Mouse (Mus musculus): ENCODE results near the gene Med8.

- TF ChIP-seq CTCF (IDR thresholded peaks at IDR 0.05; ENCODE audit: extremely low read depth, insufficient read depth, insufficient read length, insufficient replicate concordance): no peak
- TF ChIP-seq POLR2A (IDR thresholded peaks at IDR 0.05; ENCODE audit: low read depth, low read length): no peak
Observed at GRCm38 (mm10) chr4:118383271-118383670, 25.9 kb upstream of the Med8 start.

Data from spleen, adult 2 months (tissue).